Mouse (Mus musculus): Measurements from ENCODE around the gene Tnfaip2. TPM values are rescaled to one million over a fixed set of nuclear protein-coding genes. Genes with fewer than 3 reads are reported as not detected.

Gene Tnfaip2
- 12.1 and 12.8 TPM in 2 replicates for polyA plus RNA-seq (2016; fragmentation: Nextera tagmentation; extraction: Ambion mirVana)

DNA sequence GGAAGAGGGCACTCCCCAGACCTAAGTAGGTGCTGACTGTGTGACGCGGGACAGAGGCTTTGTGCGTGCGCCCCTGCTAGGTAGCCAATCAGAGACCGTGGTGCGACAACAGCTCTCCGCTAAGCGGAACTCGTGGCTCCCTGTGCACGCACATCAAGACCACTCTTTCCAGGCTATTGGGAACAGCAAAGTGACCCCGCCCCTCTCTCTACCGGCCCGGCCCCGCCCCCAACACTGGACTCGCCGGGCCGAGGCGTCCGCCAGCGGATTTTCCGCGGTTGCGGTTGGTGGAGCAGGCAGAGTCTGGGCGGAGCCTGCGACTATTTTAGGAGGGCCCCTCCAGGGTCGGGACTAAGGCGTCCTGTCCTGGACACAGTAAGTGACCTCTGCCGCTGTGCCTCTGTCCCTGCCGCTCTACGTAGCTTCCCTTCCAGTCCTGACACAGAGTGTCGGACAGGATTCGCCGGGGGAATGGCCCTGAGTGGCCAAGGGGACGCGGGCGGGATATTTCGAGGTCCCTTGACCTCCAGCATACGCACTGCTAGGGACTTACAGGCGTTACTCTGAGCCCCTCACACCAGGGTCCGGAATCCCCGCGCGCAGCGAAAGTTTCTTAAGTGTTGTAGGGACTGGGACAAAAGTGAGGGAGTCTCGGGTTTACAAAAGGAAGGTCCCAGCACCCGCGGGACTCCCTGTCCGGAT, at the start of gene Tnfaip2:
TSS of gene Tnfaip2 (plus strand) at position 161 of the 702 bp plus-strand sequence.
- WGBS = under 1% methylated on average over 48 of the region's 48 CpGs
- Histone ChIP-seq H3K4me3 (peak within 1 kb of the TSS; percentile 63), H3K4me1 (peaks cover 52% of the 10 kb centered on the region), H3K27ac (peak within 1 kb of the TSS; percentile 79; the same call in 1 of the 2 replicates), H3K27me3 (ENCODE audit: insufficient read depth, poor library complexity, severe bottlenecking) (peaks cover 88% of the 10 kb centered on the region), H3K36me3 (no peaks in the 10 kb centered on the region; the same call in 1 of the 2 replicates), H3K9me3 (no peaks in the 10 kb centered on the region)
- DNase-seq (ENCODE audit: low spot score) = peak; percentile 90

DNA sequence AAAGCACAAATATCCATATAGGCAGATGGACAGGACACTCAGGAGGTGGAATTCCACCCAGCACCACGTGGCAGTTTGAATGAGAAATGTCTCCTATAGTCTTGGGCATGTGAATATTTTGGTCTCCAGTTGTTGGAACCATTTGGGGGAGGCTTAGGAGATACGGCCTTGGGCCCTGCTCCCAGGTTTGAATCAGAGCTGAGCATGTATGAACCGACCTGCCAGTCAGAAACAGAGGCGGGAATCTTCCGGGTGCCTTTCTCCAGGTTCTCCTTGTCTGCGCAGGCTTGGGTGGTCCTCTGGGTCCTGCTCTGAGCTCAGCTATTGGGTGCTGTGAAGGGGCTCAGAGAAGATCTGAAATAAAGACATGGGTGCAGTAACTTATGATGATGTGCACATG, 48.3 kb upstream of the Tnfaip2 start:
- DNase-seq (ENCODE audit: low spot score) = no peak
- no peak overlapping the region for H3K4me3 ChIP-seq
- no peaks in the 10 kb centered on the region for H3K9me3 ChIP-seq
- peaks cover 20% of the 10 kb centered on the region; the same call in 1 of the 2 replicates for H3K27me3 ChIP-seq (ENCODE audit: insufficient read depth, poor library complexity, severe bottlenecking)
- peaks cover 14% of the 10 kb centered on the region; the same call in 1 of the 2 replicates for H3K4me1 ChIP-seq
- H3K27ac ChIP-seq = no peak overlapping the region
- H3K36me3 ChIP-seq = no peaks in the 10 kb centered on the region
- 82% methylated on average over 6 of the region's 6 CpGs for WGBS

DNA sequence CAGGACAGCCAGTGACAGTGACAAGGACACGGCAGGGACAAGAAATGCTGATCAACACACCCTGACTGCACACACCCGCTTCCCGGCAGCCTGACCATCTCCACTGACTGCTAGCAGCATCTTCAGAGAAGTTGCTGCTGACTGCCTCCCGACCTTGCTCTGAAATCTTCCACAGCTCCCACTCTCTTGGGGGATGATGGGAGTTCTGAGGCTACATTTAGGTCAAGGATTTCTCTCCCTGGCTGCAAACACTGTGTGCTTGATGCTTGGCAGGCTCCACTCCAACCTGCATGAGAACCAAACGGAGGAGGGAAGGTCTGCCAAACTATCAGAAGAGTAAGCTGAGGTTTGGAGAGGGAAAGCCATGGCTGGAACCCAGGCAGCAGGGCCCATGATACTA, 45.3 kb upstream of the Tnfaip2 start:
- H3K4me1 ChIP-seq = peaks cover 19% of the 10 kb centered on the region
- WGBS = 53% methylated on average over 5 of the region's 5 CpGs
- H3K36me3 ChIP-seq = no peaks in the 10 kb centered on the region
- H3K27me3 ChIP-seq (ENCODE audit: insufficient read depth, poor library complexity, severe bottlenecking) = peaks cover 38% of the 10 kb centered on the region
- H3K9me3 ChIP-seq = no peaks in the 10 kb centered on the region
- H3K4me3 ChIP-seq = no peak overlapping the region
- 0 out of 2 replicates have a peak overlapping the region, but pooled peaks have one; percentile 13 for H3K27ac ChIP-seq
- DNase-seq (ENCODE audit: low spot score) = no peak

DNA sequence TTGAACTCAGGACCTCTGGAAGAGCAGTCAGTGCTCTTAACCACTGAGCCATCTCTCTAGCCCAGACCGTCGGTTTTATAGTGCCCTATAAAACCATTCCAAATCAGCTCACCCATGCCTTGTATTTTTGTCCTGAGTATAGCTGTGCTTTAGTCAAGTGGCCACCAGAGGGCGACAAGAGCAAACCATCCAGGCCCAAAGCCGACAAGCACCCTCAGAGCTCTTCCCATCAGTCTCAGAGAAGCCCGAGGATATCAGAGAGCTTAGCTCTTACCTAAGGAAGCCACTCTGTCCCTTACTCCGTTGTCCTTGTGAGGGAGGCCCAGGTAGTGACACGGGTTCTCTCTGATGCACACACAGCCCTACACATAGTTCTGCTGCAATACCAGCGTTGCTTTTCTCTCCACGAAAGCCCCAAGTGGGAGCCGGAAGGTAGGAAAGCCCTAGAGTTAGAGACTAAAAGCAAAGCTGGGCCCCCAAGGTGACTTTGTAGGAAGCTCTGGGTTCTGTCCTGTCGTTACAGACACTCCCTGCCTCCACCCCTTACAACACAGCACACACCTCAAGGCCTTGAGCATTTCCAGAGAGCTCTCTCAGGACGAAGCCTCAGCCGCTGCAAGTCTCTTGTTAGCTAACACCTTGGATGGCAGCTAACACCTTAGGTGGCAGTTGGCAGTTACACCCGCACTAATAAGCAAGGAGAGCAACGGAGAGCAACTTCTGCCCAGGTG, 40.6 kb upstream of the Tnfaip2 start:
- H3K4me3 ChIP-seq = no peak overlapping the region
- DNase-seq (ENCODE audit: low spot score) = no peak
- H3K36me3 ChIP-seq = no peaks in the 10 kb centered on the region
- H3K27ac ChIP-seq = peak overlapping the region; percentile 42; the same call in 1 of the 2 replicates
- H3K9me3 ChIP-seq = no peaks in the 10 kb centered on the region
- H3K4me1 ChIP-seq = peaks cover 20% of the 10 kb centered on the region
- H3K27me3 ChIP-seq (ENCODE audit: insufficient read depth, poor library complexity, severe bottlenecking) = peaks cover 59% of the 10 kb centered on the region
- 18% methylated on average over 15 of the region's 15 CpGs for WGBS

DNA sequence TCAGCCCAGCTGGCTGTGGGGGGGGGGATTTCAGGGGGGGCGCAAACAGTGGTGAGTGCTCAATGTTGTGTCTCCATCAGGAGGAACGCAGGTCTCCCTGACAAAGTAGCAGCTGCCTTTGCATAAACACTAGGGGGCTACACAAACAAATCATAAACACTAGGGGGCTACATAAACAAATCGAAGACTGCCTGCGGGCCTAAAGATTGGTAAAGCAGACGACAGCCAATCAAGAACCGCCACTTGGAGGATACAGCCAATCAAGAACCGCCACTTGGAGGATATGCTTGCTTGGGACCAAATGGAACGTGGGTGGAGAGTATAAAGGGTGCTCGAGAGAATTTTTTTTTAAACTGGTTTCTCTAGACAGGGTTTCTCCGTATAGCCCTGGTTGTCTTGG, 37.4 kb upstream of the Tnfaip2 start:
- H3K27ac ChIP-seq = no peak overlapping the region
- 56% methylated on average over 10 of the region's 10 CpGs for WGBS
- H3K27me3 ChIP-seq (ENCODE audit: insufficient read depth, poor library complexity, severe bottlenecking) = peaks cover 67% of the 10 kb centered on the region
- H3K4me3 ChIP-seq = no peak overlapping the region
- no peaks in the 10 kb centered on the region for H3K36me3 ChIP-seq
- peaks cover 14% of the 10 kb centered on the region for H3K4me1 ChIP-seq
- no peaks in the 10 kb centered on the region for H3K9me3 ChIP-seq
- DNase-seq (ENCODE audit: low spot score) = no peak

DNA sequence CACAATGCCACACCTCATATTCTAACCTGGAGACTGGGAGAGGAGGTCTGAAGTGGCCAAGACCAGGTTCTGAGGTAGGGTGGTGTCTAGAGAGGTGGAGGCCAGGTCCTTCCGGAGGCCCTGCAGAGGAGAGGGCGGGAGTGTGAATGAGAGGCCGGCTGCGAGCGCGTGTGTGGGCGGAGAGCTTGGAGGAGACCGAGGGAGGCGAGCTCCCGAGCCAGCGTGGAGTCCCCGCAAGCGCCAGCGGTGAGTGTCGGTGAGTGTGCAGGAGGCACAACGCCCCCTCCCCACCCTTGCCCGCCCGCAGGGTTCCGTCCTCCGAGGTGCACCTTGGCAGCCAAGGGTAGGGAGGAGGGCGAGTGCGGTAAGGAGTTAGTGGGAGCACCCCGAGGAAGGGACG, 35.6 kb upstream of the Tnfaip2 start, which contains the start of gene Lbhd2:
TSS of gene Lbhd2 (plus strand) at position 188 of the 400 bp plus-strand sequence.
- H3K27me3 ChIP-seq (ENCODE audit: insufficient read depth, poor library complexity, severe bottlenecking) = peaks cover 75% of the 10 kb centered on the region
- H3K36me3 ChIP-seq = no peaks in the 10 kb centered on the region
- H3K27ac ChIP-seq = peak within 1 kb of the TSS; percentile 72
- no peaks in the 10 kb centered on the region for H3K9me3 ChIP-seq
- H3K4me1 ChIP-seq = peaks cover 13% of the 10 kb centered on the region
- 2% methylated on average over 24 of the region's 24 CpGs for WGBS
- H3K4me3 ChIP-seq = peak within 1 kb of the TSS; percentile 37
- no peak for DNase-seq (ENCODE audit: low spot score)

DNA sequence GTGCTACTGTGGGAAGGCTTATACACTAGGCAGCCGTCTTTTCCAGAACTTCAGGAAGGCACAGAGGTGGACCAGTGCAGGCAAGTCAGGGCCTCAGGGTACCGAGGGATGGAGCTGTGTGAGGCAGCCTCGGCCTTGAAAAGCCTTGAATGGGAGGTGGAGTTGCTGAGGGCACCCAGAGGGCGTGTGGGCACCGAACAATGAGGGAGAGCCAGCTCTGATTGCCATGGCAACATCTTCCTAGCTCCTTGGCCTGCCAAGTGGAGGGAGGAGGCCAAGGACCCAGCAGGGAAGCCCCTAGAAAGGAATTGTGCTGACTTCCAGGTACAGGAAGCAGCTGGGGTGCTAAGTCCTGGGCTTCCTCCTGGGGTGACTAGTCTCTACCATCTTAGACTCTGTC, 32.7 kb upstream of the Tnfaip2 start:
- Histone ChIP-seq H3K27me3 (ENCODE audit: insufficient read depth, poor library complexity, severe bottlenecking) (peaks cover 72% of the 10 kb centered on the region), H3K9me3 (no peaks in the 10 kb centered on the region), H3K4me3 (no peak overlapping the region), H3K4me1 (peaks cover 31% of the 10 kb centered on the region), H3K36me3 (no peaks in the 10 kb centered on the region), H3K27ac (no peak overlapping the region)
- DNase-seq (ENCODE audit: low spot score) = no peak
- 35% methylated on average over 5 of the region's 5 CpGs for WGBS

DNA sequence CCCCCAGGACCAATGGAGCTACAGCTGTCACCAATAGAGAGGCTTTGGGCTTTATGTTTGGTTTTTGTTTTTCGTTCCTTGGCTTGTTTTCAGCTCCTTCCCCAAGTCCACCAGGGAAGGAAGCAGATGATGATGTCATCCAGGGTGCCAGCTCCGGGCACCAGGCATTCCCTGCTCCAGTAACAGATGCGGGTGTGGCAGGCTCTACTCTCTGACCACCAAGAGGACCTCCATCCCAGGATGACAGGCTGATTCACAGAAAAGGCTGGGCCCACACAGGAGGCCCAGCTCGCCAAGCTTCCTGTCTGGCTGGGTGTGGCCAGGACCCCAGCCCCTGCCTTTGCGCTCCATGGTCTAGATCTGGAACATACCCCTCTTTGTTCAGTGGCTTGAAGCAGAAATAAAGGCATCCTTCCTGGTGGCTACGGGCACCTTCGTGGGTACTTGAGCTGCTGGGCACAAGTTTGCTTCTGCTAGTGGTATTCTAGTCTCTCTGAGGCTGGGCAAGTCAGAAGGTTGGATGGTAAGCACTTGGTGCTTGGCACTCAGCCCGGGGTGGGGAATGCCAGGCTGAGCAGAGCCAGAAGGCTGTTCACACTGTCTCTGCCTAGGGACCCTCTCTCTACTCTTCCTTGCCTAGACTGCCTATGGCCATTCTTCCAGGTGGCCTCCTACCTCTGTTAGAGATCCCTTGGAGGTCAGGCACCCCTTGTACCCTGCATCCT, 30.5 kb upstream of the Tnfaip2 start:
- Histone ChIP-seq H3K4me1 (peaks cover 32% of the 10 kb centered on the region), H3K27ac (peak overlapping the region; percentile 85; the same call in 1 of the 2 replicates), H3K4me3 (no peak overlapping the region), H3K9me3 (no peaks in the 10 kb centered on the region), H3K27me3 (ENCODE audit: insufficient read depth, poor library complexity, severe bottlenecking) (peaks cover 68% of the 10 kb centered on the region), H3K36me3 (no peaks in the 10 kb centered on the region)
- DNase-seq (ENCODE audit: low spot score) = no peak
- 73% methylated on average over 8 of the region's 8 CpGs for WGBS

DNA sequence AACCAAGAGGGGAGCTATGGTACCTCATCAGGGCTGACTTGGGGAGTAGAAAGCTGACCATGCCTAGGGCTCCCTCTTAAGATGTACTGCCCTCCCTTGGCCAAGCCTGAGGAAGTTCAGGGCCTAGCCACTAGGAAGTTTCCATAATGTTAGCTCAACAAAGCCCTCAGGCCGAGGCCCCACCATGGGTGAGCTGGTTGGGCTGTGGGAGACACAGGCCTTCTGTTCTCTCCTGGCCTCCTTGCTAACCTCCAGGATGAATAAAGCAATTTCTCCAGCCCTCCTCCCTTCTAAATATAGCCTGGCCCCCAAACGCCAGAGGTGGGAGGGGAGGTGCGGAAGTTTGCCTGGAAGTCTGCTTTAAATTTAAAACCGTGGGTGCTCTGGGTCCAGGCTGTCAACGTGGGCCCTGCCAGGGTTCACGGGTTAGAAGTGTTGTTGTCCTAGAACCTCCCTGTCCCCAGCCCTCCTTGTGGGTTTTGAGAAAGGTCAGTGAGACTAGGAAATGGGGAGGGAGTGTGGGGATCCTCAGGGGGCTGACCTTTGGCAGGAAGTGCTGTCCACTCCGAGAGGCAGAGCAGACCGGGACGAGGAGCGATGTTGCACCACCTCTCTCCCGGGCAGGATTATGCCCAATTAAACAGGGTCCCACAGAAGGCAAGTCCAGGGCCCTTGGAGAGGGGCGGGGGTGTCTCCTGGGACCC, 29.5 kb upstream of the Tnfaip2 start:
- H3K4me3 ChIP-seq = peak overlapping the region; percentile 55
- H3K36me3 ChIP-seq = no peaks in the 10 kb centered on the region
- H3K9me3 ChIP-seq = no peaks in the 10 kb centered on the region
- 12% methylated on average over 12 of the region's 12 CpGs for WGBS
- peaks cover 38% of the 10 kb centered on the region for H3K4me1 ChIP-seq
- DNase-seq (ENCODE audit: low spot score) = no peak
- peak overlapping the region; percentile 85 for H3K27ac ChIP-seq
- peaks cover 58% of the 10 kb centered on the region for H3K27me3 ChIP-seq (ENCODE audit: insufficient read depth, poor library complexity, severe bottlenecking)

DNA sequence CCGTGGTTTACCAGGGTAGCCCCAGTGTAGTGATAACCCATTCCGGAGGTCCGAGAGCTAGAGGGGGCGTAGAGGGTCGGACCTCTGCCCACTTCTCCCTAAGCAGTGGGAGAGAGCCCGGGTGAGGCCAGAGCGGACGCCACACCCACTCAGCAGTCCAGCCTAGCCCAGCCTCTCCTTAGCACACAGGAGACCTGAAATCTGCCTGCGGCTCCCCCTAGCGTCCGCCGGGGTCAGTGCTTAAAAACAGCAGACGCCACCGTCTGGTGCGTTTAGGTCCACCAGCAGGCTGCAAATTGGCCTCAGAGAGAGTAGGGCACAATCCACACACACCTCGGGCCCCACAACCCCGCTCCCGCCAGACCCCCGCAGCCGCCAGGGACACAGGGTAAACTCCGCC, 29.0 kb upstream of the Tnfaip2 start:
- peak; percentile 96 for DNase-seq (ENCODE audit: low spot score)
- Histone ChIP-seq H3K4me1 (peaks cover 41% of the 10 kb centered on the region), H3K27ac (peak overlapping the region; percentile 85), H3K4me3 (peak overlapping the region; percentile 55), H3K9me3 (no peaks in the 10 kb centered on the region), H3K36me3 (no peaks in the 10 kb centered on the region), H3K27me3 (ENCODE audit: insufficient read depth, poor library complexity, severe bottlenecking) (peaks cover 58% of the 10 kb centered on the region)
- under 1% methylated on average over 21 of the region's 21 CpGs for WGBS

DNA sequence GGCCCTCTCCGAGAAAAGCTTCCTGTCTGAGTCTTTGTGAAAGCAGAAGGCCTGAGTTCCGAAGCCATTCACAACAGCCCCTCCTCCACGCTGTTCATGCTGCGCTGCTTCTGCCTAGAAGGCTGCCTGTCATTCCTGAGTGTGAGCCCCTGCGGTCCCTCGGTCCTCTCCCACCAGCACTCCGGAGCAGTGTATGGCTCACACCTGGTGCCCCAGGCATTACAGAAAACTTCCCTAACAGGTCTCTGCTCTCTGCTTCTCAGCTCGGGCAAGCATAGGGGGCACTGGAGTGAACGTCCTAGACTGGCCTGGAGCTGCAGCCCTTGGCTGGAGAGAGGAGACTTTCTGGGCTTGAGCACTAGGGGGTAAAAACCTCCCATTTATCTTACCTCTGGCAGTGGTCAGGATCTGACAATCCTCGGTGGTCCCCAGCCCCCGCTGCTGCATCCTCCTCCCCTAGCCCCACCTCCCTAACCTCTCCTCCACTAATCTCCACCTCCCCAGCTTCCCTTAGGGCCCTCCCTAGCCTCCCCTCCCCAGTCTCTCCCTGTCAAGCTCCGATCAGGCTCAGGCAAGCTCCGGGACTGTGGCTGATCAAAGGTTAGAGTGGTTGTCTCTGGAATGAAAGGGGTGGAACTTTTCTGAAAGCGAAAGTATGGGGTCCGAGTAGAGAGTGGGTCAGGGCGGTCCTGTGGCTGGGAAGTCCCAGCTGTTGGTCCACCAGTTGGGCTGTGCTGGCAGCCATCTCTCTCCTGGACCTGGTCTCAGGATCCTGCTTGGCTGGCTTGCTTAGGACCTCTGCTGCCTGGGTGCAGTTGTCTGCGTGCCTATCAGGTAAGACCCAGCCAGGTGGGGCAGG, 25.1 kb upstream of the Tnfaip2 start, which contains the start of gene Exoc3l4:
TSS of gene Exoc3l4 (plus strand) at position 97 of the 859 bp plus-strand sequence.
- Histone ChIP-seq H3K9me3 (no peaks in the 10 kb centered on the region), H3K36me3 (no peaks in the 10 kb centered on the region), H3K27ac (peak within 1 kb of the TSS; percentile 69), H3K4me1 (peaks cover 59% of the 10 kb centered on the region), H3K27me3 (ENCODE audit: insufficient read depth, poor library complexity, severe bottlenecking) (peaks cover 56% of the 10 kb centered on the region), H3K4me3 (peak within 1 kb of the TSS; percentile 55)
- no peak for DNase-seq (ENCODE audit: low spot score)
- WGBS = 2% methylated on average over 17 of the region's 17 CpGs

Data from heart, embryonic 10.5 days (tissue).